Mouse (Mus musculus): ENCODE measurements around the gene Tulp2. TPM values are rescaled to one million over a fixed set of nuclear protein-coding genes. Genes with fewer than 3 reads are reported as not detected.

Tulp2 gene
- total RNA-seq, 2 experiments from 2014 or later, result not detected

DNA sequence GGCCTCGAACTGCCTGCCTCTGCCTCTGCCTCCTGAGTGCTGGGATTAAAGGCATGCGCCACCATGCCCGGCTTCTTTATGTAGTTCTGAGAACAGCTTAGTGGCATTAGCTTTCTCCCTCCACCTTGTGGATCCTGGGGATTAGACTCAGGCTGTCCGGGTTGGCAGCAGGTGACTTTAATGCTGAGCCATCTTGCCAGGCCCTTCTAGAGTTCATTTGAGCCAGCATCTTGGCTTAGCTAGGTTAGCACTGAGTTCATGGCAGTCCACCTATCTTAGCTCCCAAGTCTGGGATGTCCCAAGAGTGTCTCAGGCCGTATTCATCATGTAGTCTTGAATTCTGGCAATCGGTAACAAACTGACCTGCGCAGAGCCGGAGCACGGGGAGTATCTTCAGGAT lies 83.8 kb downstream of the Tulp2 start:
- no peak for DNase-seq (ENCODE audit: low spot score in 2 of 2)
- intact Hi-C loops (cut with DNase I), result no loop called here

GRCm38 (mm10) chr7:45567112-45567779 lies 85.6 kb downstream of the Tulp2 start:
- DNase-seq (ENCODE audit: low spot score in 2 of 2), result no peak
- intact Hi-C loops (cut with DNase I), result no loop called here

DNA sequence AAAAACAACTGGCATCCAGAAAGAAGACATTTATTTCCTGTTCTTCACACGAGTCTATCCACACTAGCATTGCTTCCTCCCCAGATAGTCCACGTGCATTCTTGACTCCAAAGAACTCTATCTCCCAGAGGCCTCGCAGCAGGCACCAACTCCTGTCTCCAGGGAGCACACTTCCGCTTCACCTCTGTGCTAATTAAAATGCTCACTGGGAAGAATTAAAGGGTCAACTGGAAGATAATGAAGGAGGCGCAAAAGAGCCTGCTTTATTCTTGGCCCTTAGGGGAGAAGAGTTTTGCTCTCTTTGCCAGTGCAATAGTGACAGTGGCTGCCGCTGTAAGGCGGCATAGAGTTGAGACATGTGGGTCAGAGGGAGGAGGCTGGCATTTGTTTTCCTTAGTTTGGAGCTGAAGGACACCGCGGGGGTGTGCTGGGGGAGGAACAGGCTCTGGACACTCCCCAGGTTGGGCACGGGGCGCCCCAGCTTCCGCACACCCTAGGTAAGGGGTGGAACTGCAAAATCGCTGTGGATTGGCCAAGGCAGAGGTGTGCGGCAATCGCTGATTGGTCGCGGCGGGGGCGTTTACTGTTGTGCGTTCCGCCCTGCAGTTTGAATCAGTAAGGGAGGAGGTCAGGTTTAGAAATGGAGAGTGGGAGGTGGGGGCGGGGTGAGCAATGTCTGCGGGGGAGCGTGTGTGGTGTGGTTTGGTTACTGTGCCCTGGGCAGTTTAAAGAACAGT lies 86.3 kb downstream of the Tulp2 start:
- DNase-seq (ENCODE audit: low spot score in 2 of 2), result peak; percentile 87 to 89
- intact Hi-C loops (cut with DNase I), result no loop called here

GRCm38 (mm10) chr7:45568601-45569473 lies 87.2 kb downstream of the Tulp2 start:
- intact Hi-C loops (cut with DNase I), result no loop called here
- no peak for DNase-seq (ENCODE audit: low spot score in 2 of 2)

DNA sequence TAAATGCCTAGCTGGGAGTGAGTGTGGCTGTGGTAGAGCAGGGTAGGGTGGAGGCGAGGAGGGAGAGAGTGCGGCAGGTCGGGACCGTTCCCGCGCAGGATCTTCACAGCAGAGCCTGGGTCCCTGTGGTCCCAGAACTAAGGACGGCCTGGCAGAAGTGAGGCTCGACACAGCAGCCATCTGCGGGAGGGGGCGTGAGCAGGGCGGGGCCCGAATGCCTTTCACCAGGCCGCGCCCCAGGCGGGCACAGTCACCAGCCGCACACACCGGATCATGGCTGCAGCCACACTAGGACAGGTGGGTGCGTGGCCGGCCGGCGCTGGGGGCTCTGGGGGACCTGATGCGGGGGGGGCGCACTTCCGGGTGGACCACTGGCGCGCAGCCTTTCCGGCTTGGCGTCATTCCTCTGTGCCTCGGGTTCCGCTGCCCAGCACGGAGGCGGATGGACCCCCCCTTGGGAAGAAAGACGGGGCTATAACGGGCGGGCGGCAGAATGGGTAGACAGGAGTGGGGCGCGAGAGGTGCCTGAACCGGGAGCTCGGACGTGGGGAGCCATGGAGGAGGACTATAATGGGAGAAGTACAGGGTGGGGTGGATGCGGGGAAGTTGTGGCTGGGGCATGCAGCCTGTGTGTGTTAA lies 88.5 kb downstream of the Tulp2 start, which contains the start of gene Bcat2:
Gene Bcat2 (plus strand): TSS at position 51 of the 639 bp plus-strand sequence.
- intact Hi-C loops (cut with DNase I), result no loop called here
- DNase-seq (ENCODE audit: low spot score in 2 of 2), result peak; percentile 50 to 65

DNA sequence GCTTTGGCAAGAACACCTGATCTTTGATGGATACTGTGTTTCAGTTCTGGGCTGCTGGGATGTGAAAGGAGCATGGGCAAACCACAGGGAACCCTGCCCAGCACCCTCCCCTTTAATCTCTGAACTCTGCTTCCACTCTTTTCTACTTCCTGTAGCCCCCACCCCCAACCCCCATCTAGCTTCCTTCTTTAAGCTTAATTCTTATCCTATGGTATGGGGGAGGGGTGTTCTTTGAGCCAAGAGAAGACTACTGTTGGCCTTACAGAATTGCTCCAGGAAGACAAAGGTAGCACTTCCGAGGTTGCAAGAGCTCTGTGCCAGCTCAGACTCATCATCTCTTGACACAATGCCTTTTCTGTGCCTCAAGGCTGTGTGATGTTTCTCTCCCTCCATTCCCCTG lies 90.3 kb downstream of the Tulp2 start:
- no peak for DNase-seq (ENCODE audit: low spot score in 2 of 2)
- intact Hi-C loops (cut with DNase I), result no loop called here

Small RNA genes lying within 50 kb of the gene (microRNA-seq; reads per million reads assigned to microRNA genes)
- 0 to 0.26 reads per million in 2 experiments for gene Gm22133

Other genes with a start within 250 kb of the Tulp2 start
- gene Cd37, start 242.8 kb upstream of the Tulp2 start, total RNA-seq (2021), result 1 to 10 TPM; 3.4 to 4.0 TPM
- 1 to 10 TPM in 1 of 2 experiments, under 1 TPM in 1; 0.97 to 1.1 TPM for gene Slc6a16, start 240.8 kb upstream of the Tulp2 start, total RNA-seq (2021)
- gene Slc6a21, start 204.4 kb upstream of the Tulp2 start, total RNA-seq (2021), result under 1 TPM; 0.40 to 0.59 TPM
- gene Trpm4, start 148.1 kb upstream of the Tulp2 start, total RNA-seq (2021), result 10 to 100 TPM; 19.5 to 21.3 TPM
- 1 to 10 TPM in 1 of 2 experiments, under 1 TPM in 1; 0.99 to 1.2 TPM for gene Hrc, start 146.6 kb upstream of the Tulp2 start, total RNA-seq (2021)
- 100 to 1,000 TPM; 159 to 168 TPM for gene Ppfia3, start 114.9 kb upstream of the Tulp2 start, total RNA-seq (2021)
- gene Lin7b, start 111.3 kb upstream of the Tulp2 start, total RNA-seq (2021), result 100 to 1,000 TPM; 198 to 216 TPM
- 100 to 1,000 TPM; 373 to 398 TPM for gene Snrnp70, start 86.1 kb upstream of the Tulp2 start, total RNA-seq (2021)
- under 1 TPM in 1 of 2 experiments, not detected in 1; 0.15 TPM for gene Kcna7, start 76.2 kb upstream of the Tulp2 start, total RNA-seq (2021)
- gene Ntf5, start 68.2 kb upstream of the Tulp2 start, total RNA-seq (2021), result not detected
- not detected for gene Lhb, start 61.1 kb upstream of the Tulp2 start, total RNA-seq (2021)
- 10 to 100 TPM; 14.4 to 16.3 TPM for gene Gys1, start 47.0 kb upstream of the Tulp2 start, total RNA-seq (2021)
- gene Ruvbl2, start 43.8 kb upstream of the Tulp2 start, total RNA-seq (2021), result 10 to 100 TPM; 32.1 to 35.6 TPM
- gene Ftl1, start 22.0 kb upstream of the Tulp2 start, total RNA-seq (2021), result 100 to 1,000 TPM; 287 to 302 TPM
- gene Bax, start 15.0 kb upstream of the Tulp2 start, total RNA-seq (2021), result 10 to 100 TPM; 75.0 to 81.0 TPM
- 1 to 10 TPM in 1 of 2 experiments, under 1 TPM in 1; 0.88 to 1.7 TPM for gene Gm45808, start 4.9 kb downstream of the Tulp2 start, total RNA-seq (2021)
- 1 to 10 TPM; 2.8 to 2.9 TPM for gene Dhdh, start 6.9 kb downstream of the Tulp2 start, total RNA-seq (2021)
- 100 to 1,000 TPM; 109 to 110 TPM for gene Nucb1, start 28.5 kb downstream of the Tulp2 start, total RNA-seq (2021)
- 10 to 100 TPM; 24.2 to 33.3 TPM for gene Ppp1r15a, start 44.4 kb downstream of the Tulp2 start, total RNA-seq (2021)
- gene Plekha4, start 44.5 kb downstream of the Tulp2 start, total RNA-seq (2021), result 1 to 10 TPM; 1.0 to 2.4 TPM
- gene Hsd17b14, start 73.0 kb downstream of the Tulp2 start, total RNA-seq (2021), result not detected
- 10 to 100 TPM; 22.6 to 25.2 TPM for gene Bcat2, start 88.3 kb downstream of the Tulp2 start, total RNA-seq (2021)
- not detected for gene Fgf21, start 133.6 kb downstream of the Tulp2 start, total RNA-seq (2021)
- not detected for gene Fut1, start 135.4 kb downstream of the Tulp2 start, total RNA-seq (2021)
- under 1 TPM in 1 of 2 experiments, not detected in 1; 0.26 TPM for gene Izumo1, start 139.9 kb downstream of the Tulp2 start, total RNA-seq (2021)
- 10 to 100 TPM; 11.2 to 11.3 TPM for gene Rasip1, start 145.6 kb downstream of the Tulp2 start, total RNA-seq (2021)
- 1 to 10 TPM; 2.2 to 2.6 TPM for gene Mamstr, start 158.1 kb downstream of the Tulp2 start, total RNA-seq (2021)
- gene Fut2, start 184.5 kb downstream of the Tulp2 start, total RNA-seq (2021), result under 1 TPM; 0.19 to 0.46 TPM
- gene Ntn5, start 202.1 kb downstream of the Tulp2 start, total RNA-seq (2021), result 1 to 10 TPM in 1 of 2 experiments, under 1 TPM in 1; 0.91 to 1.5 TPM
- under 1 TPM; 0.20 to 0.30 TPM for gene Sec1, start 212.5 kb downstream of the Tulp2 start, total RNA-seq (2021)
- gene Car11, start 218.0 kb downstream of the Tulp2 start, total RNA-seq (2021), result 100 to 1,000 TPM; 168 to 172 TPM
- gene Dbp, start 223.2 kb downstream of the Tulp2 start, total RNA-seq (2021), result 10 to 100 TPM; 68.7 to 83.5 TPM
- 100 to 1,000 TPM; 369 to 389 TPM for gene Rpl18, start 233.6 kb downstream of the Tulp2 start, total RNA-seq (2021)
- gene Sphk2, start 236.1 kb downstream of the Tulp2 start, total RNA-seq (2021), result 10 to 100 TPM; 28.8 to 32.7 TPM
- gene Fam83e, start 239.3 kb downstream of the Tulp2 start, total RNA-seq (2021), result under 1 TPM; 0.24 to 0.34 TPM
- gene Spaca4, start 243.9 kb downstream of the Tulp2 start, total RNA-seq (2021), result not detected